Mouse (Mus musculus): ENCODE results near the gene Srpk3.
A peak's percentile ranks its signal among the peaks of the same experiment; 100 is the strongest.

DNA sequence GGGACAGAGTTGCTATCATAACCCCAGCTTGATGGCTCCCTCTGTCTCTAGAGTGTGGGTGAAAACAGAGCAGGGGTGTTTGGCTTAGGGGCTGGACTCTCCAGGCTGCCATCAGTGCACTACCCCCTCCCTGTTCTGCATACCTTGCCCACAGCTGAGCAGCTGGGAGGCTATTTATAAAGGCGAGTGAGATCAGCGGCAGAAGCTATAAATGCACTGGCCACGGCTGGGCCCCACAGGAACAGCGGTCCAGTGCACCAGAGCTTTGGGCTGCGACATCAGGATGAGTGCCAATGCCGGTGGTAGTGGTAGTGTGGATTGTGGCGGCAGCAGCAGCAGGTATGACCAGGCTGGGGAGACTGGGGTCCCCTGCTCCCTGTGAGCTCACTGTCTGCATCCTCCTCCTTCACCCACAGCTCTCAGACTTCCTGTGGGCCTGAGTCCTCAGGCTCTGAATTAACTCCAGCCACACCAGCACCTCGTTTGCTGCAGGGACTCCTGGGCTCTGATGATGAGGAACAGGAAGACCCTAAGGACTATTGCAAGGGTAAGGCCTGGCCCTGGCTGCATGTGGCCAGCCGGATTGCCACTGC is at the start of gene Srpk3:
- TF ChIP-seq CTCF (IDR thresholded peaks at IDR 0.05; ENCODE audit: control insufficient read depth, insufficient read depth, low read length) (no peak), POLR2A (IDR thresholded peaks at IDR 0.05; ENCODE audit: borderline replicate concordance, control insufficient read depth, low read depth, low read length) (peak; percentile 48; the same call in 1 of the 2 replicates)

Data from bone marrow, adult 2 months (tissue).